Comparison of ENCODE assay signal across 19 mouse cellular contexts in the genomic region with DNA sequence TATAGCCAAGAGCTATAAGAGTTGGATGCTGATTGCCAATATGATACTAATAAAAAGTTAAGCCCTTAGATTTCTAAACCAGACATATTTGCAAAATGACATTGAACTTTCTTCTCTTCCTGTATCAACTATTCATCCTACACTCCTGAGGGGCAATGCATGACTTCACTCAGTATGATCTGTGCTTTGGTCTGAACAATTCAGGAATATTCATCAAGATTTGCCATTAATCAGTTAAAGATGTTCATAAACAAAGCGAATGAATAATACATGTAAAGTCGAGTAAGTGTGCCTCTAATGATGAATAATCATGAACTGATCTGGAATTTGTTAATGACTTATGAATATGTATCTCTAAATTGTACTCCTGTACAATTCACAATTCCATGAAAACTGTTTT.
"Had no signal": no experiment of that assay in that cellular context is flagged by ENCODE, and none has a peak within 500 bp of the region (broad histone marks: within the 10 kb centered on the region; RNA-seq: fewer than 3 reads in every experiment).

No protein-coding gene starts in this region.

- H3K4me3 ChIP-seq: limb, embryonic 13.5 days; liver, embryonic 13.5 days; neural tube, embryonic 12.5 days; neural tube, embryonic 15.5 days had no signal

- H3K4me2 ChIP-seq: limb, embryonic 13.5 days; liver, embryonic 13.5 days; neural tube, embryonic 12.5 days; neural tube, embryonic 15.5 days had no signal

- H3K9ac ChIP-seq: limb, embryonic 13.5 days; liver, embryonic 13.5 days; neural tube, embryonic 12.5 days; neural tube, embryonic 15.5 days had no signal

- DNase-seq: kidney, adult 18-20 months; kidney, adult 9 months; kidney, postnatal 14 days; kidney, postnatal 4 days; left cerebral cortex, postnatal 4 days; liver, embryonic 13.5 days; lung, adult 2 months; lung, postnatal 14 days; lung, postnatal 4 days; right cerebral cortex, adult 18-20 months; right cerebral cortex, postnatal 14 days; right cerebral cortex, postnatal 4 days; thymus, adult 2 months; thymus, postnatal 14 days; thymus, postnatal 4 days had no signal

- H3K4me1 ChIP-seq: liver, embryonic 13.5 days; neural tube, embryonic 12.5 days; neural tube, embryonic 15.5 days had no signal

- H3K9me3 ChIP-seq: limb, embryonic 13.5 days; liver, embryonic 13.5 days; neural tube, embryonic 12.5 days; neural tube, embryonic 15.5 days had no signal

- H3K36me3 ChIP-seq: limb, embryonic 13.5 days; liver, embryonic 13.5 days; neural tube, embryonic 12.5 days; neural tube, embryonic 15.5 days had no signal

- H3K27me3 ChIP-seq: limb, embryonic 13.5 days; liver, embryonic 13.5 days; neural tube, embryonic 12.5 days; neural tube, embryonic 15.5 days had no signal

- H3K27ac ChIP-seq: limb, embryonic 13.5 days; liver, embryonic 13.5 days; neural tube, embryonic 12.5 days; neural tube, embryonic 15.5 days; stomach, postnatal 0 days had no signal
